Mouse (Mus musculus): ENCODE results near the gene Bloc1s4. TPM values are rescaled to one million over a fixed set of nuclear protein-coding genes. Genes with fewer than 3 reads are reported as not detected.

Bloc1s4 gene
- total RNA-seq, 1 experiment = 19.1 TPM

- in situ Hi-C loops (cut with MboI; ENCODE audit: low sequenced_read_pairs in 2 of 2, unreplicated experiment in 2 of 2) = no loop called here
- H3K4me1 ChIP-seq (ENCODE audit: control insufficient read depth in 2 of 2, insufficient read depth in 2 of 2, low read length in 2 of 2, poor library complexity in 1 of 2) = no peaks in the 10 kb centered on the region
- H3K27ac ChIP-seq (ENCODE audit: insufficient read depth, low read depth, low read length, poor library complexity, severe bottlenecking) = no peak overlapping the region
- H3K36me3 ChIP-seq (ENCODE audit: control insufficient read depth, insufficient read depth, low read length, poor library complexity, severe bottlenecking) = no peaks in the 10 kb centered on the region
- H3K9ac ChIP-seq (ENCODE audit: insufficient read depth, low read depth, low read length, poor library complexity, severe bottlenecking) = no peak overlapping the region
- no peak overlapping the region for H3K4me3 ChIP-seq (ENCODE audit: insufficient read depth in 1 of 2, low read depth in 1 of 2, low read length in 2 of 2, poor library complexity in 1 of 2, severe bottlenecking in 1 of 2)
- no peaks in the 10 kb centered on the region for H3K9me3 ChIP-seq (ENCODE audit: control insufficient read depth, insufficient read depth, low read depth, low read length)
- no peak for DNase-seq (ENCODE audit: low read depth, low spot score)
- no peak for TF ChIP-seq ZNF384 (IDR thresholded peaks at IDR 0.05; ENCODE audit: low read depth, low read length)
- no peak for TF ChIP-seq ZC3H11A (IDR thresholded peaks at IDR 0.05; ENCODE audit: borderline replicate concordance, low read depth, low read length)
- TF ChIP-seq HCFC1 (IDR thresholded peaks at IDR 0.05; ENCODE audit: borderline replicate concordance, insufficient read depth, low read length) = no peak
- TF ChIP-seq MAFK (IDR thresholded peaks at IDR 0.05; ENCODE audit: insufficient read depth, low read depth, low read length) = no peak
- TF ChIP-seq CHD2 (IDR thresholded peaks at IDR 0.05; ENCODE audit: low read depth, low read length) = no peak
Observed at GRCm38 (mm10) chr5:36727136-36727535, 21.3 kb downstream of the Bloc1s4 start.

GRCm38 (mm10) chr5:36726387-36726801 is 22.1 kb downstream of the Bloc1s4 start:
- no peak for DNase-seq (ENCODE audit: low read depth, low spot score)
- in situ Hi-C loops (cut with MboI; ENCODE audit: low sequenced_read_pairs in 2 of 2, unreplicated experiment in 2 of 2) = no loop called here
- H3K4me1 ChIP-seq (ENCODE audit: control insufficient read depth in 2 of 2, insufficient read depth in 2 of 2, low read length in 2 of 2, poor library complexity in 1 of 2) = no peaks in the 10 kb centered on the region

DNA sequence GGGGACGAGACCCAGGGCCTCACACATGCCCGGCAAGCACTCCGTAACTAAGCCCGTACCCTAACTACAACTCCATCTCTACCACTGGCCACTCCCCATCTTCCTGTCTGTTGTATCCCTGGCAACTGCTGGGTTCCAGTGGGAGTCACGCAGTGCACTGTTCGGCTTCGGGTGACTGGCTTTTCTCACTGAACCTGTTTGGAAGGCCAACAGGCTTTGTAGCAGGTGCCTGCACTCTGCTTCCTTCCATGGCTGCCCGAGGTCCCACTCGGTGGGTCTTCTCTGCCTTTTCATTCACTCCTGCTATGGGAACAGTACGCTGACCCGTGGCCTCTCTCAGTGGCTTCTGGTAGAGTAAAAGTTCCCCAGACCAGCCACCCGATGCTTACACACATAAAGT is 22.6 kb downstream of the Bloc1s4 start:
- H3K36me3 ChIP-seq (ENCODE audit: control insufficient read depth, insufficient read depth, low read length, poor library complexity, severe bottlenecking) = no peaks in the 10 kb centered on the region
- in situ Hi-C loops (cut with MboI; ENCODE audit: low sequenced_read_pairs in 2 of 2, unreplicated experiment in 2 of 2) = no loop called here
- no peaks in the 10 kb centered on the region for H3K4me1 ChIP-seq (ENCODE audit: control insufficient read depth in 2 of 2, insufficient read depth in 2 of 2, low read length in 2 of 2, poor library complexity in 1 of 2)
- no peak for DNase-seq (ENCODE audit: low read depth, low spot score)
- no peak overlapping the region for H3K4me3 ChIP-seq (ENCODE audit: insufficient read depth in 1 of 2, low read depth in 1 of 2, low read length in 2 of 2, poor library complexity in 1 of 2, severe bottlenecking in 1 of 2)
- no peaks in the 10 kb centered on the region for H3K9me3 ChIP-seq (ENCODE audit: control insufficient read depth, insufficient read depth, low read depth, low read length)
- H3K27ac ChIP-seq (ENCODE audit: insufficient read depth, low read depth, low read length, poor library complexity, severe bottlenecking) = no peak overlapping the region
- no peak overlapping the region for H3K9ac ChIP-seq (ENCODE audit: insufficient read depth, low read depth, low read length, poor library complexity, severe bottlenecking)
- TF ChIP-seq MAFK (IDR thresholded peaks at IDR 0.05; ENCODE audit: insufficient read depth, low read depth, low read length) = no peak
- no peak for TF ChIP-seq ZNF384 (IDR thresholded peaks at IDR 0.05; ENCODE audit: low read depth, low read length)
- TF ChIP-seq ZC3H11A (IDR thresholded peaks at IDR 0.05; ENCODE audit: borderline replicate concordance, low read depth, low read length) = no peak
- TF ChIP-seq HCFC1 (IDR thresholded peaks at IDR 0.05; ENCODE audit: borderline replicate concordance, insufficient read depth, low read length) = no peak
- no peak for TF ChIP-seq CHD2 (IDR thresholded peaks at IDR 0.05; ENCODE audit: low read depth, low read length)

More at GRCm38 (mm10) chr5:36726387-36726801, 22.1 kb downstream of the Bloc1s4 start:
- no peak overlapping the region for H3K4me3 ChIP-seq (ENCODE audit: insufficient read depth in 1 of 2, low read depth in 1 of 2, low read length in 2 of 2, poor library complexity in 1 of 2, severe bottlenecking in 1 of 2)
- no peak overlapping the region for H3K9ac ChIP-seq (ENCODE audit: insufficient read depth, low read depth, low read length, poor library complexity, severe bottlenecking)
- no peaks in the 10 kb centered on the region for H3K36me3 ChIP-seq (ENCODE audit: control insufficient read depth, insufficient read depth, low read length, poor library complexity, severe bottlenecking)
- TF ChIP-seq CHD2 (IDR thresholded peaks at IDR 0.05; ENCODE audit: low read depth, low read length) (no peak), ZC3H11A (IDR thresholded peaks at IDR 0.05; ENCODE audit: borderline replicate concordance, low read depth, low read length) (no peak), MAFK (IDR thresholded peaks at IDR 0.05; ENCODE audit: insufficient read depth, low read depth, low read length) (no peak)
- H3K9me3 ChIP-seq (ENCODE audit: control insufficient read depth, insufficient read depth, low read depth, low read length) = no peaks in the 10 kb centered on the region
- no peak overlapping the region for H3K27ac ChIP-seq (ENCODE audit: insufficient read depth, low read depth, low read length, poor library complexity, severe bottlenecking)

- in situ Hi-C loops (cut with MboI; ENCODE audit: low sequenced_read_pairs in 2 of 2, unreplicated experiment in 2 of 2) = no loop called here
Observed at GRCm38 (mm10) chr5:36724274-36724673, 24.2 kb downstream of the Bloc1s4 start.

DNA sequence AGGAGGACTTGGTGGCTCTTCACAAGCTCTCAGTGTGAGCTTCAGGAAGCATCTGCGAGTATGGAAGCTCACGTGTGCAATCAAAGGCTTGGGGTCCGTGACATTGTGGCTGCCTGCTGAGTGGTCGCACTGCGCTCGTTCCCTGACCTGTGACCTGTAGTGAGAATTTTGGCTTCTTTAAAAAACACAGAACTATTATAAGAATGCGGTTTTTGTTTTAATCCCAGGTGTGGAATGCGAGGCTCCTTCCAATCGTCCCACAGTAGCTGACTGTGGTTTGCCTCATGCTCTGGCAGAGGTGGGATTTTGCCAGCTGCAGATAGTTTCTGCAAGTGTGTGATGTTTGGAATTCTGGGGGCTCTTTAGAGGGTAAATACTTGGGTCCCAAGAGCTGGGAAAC is 25.1 kb downstream of the Bloc1s4 start:
- Histone ChIP-seq H3K9ac (ENCODE audit: insufficient read depth, low read depth, low read length, poor library complexity, severe bottlenecking) (no peak overlapping the region), H3K36me3 (ENCODE audit: control insufficient read depth, insufficient read depth, low read length, poor library complexity, severe bottlenecking) (no peaks in the 10 kb centered on the region), H3K4me1 (ENCODE audit: control insufficient read depth in 2 of 2, insufficient read depth in 2 of 2, low read length in 2 of 2, poor library complexity in 1 of 2) (no peaks in the 10 kb centered on the region), H3K4me3 (ENCODE audit: insufficient read depth in 1 of 2, low read depth in 1 of 2, low read length in 2 of 2, poor library complexity in 1 of 2, severe bottlenecking in 1 of 2) (no peak overlapping the region), H3K27ac (ENCODE audit: insufficient read depth, low read depth, low read length, poor library complexity, severe bottlenecking) (no peak overlapping the region), H3K9me3 (ENCODE audit: control insufficient read depth, insufficient read depth, low read depth, low read length) (no peaks in the 10 kb centered on the region)
- in situ Hi-C loops (cut with MboI; ENCODE audit: low sequenced_read_pairs in 2 of 2, unreplicated experiment in 2 of 2) = no loop called here
- DNase-seq (ENCODE audit: low read depth, low spot score) = no peak
- TF ChIP-seq ZC3H11A (IDR thresholded peaks at IDR 0.05; ENCODE audit: borderline replicate concordance, low read depth, low read length) = no peak
- TF ChIP-seq ZNF384 (IDR thresholded peaks at IDR 0.05; ENCODE audit: low read depth, low read length) = no peak
- no peak for TF ChIP-seq MAFK (IDR thresholded peaks at IDR 0.05; ENCODE audit: insufficient read depth, low read depth, low read length)

More at GRCm38 (mm10) chr5:36724274-36724673, 24.2 kb downstream of the Bloc1s4 start:
- Histone ChIP-seq H3K9ac (ENCODE audit: insufficient read depth, low read depth, low read length, poor library complexity, severe bottlenecking) (no peak overlapping the region), H3K4me1 (ENCODE audit: control insufficient read depth in 2 of 2, insufficient read depth in 2 of 2, low read length in 2 of 2, poor library complexity in 1 of 2) (no peaks in the 10 kb centered on the region), H3K9me3 (ENCODE audit: control insufficient read depth, insufficient read depth, low read depth, low read length) (no peaks in the 10 kb centered on the region), H3K27ac (ENCODE audit: insufficient read depth, low read depth, low read length, poor library complexity, severe bottlenecking) (no peak overlapping the region; the same call in 1 of the 2 replicates), H3K36me3 (ENCODE audit: control insufficient read depth, insufficient read depth, low read length, poor library complexity, severe bottlenecking) (no peaks in the 10 kb centered on the region), H3K4me3 (ENCODE audit: insufficient read depth in 1 of 2, low read depth in 1 of 2, low read length in 2 of 2, poor library complexity in 1 of 2, severe bottlenecking in 1 of 2) (no peak overlapping the region)
- TF ChIP-seq MAFK (IDR thresholded peaks at IDR 0.05; ENCODE audit: insufficient read depth, low read depth, low read length) = no peak
- no peak for TF ChIP-seq ZNF384 (IDR thresholded peaks at IDR 0.05; ENCODE audit: low read depth, low read length)
- no peak for TF ChIP-seq ZC3H11A (IDR thresholded peaks at IDR 0.05; ENCODE audit: borderline replicate concordance, low read depth, low read length)
- no peak for TF ChIP-seq CHD2 (IDR thresholded peaks at IDR 0.05; ENCODE audit: low read depth, low read length)
- TF ChIP-seq HCFC1 (IDR thresholded peaks at IDR 0.05; ENCODE audit: borderline replicate concordance, insufficient read depth, low read length) = no peak
- no peak for DNase-seq (ENCODE audit: low read depth, low spot score)

All from ES-E14 (cell line).